Mouse (Mus musculus) 3T3-L1 (cell line): ENCODE measurements around the gene Hmgn3.

Experiments used
- DNase-seq: peaks from one replicate; pipeline ENCODE4 v3.0.0-alpha.2; 2015; ENCODE audit warnings: low read depth, low spot score

The Hmgn3 gene

GRCm38 (mm10) chr9:83100786-83101185 is 45.7 kb downstream of the Hmgn3 start:
- DNase-seq = no peak

GRCm38 (mm10) chr9:83098652-83099307 is 47.7 kb downstream of the Hmgn3 start:
- no peak for DNase-seq

- DNase-seq = no peak
These were observed 48.7 kb downstream of the Hmgn3 start for GRCm38 (mm10) chr9:83097816-83098215.

DNA sequence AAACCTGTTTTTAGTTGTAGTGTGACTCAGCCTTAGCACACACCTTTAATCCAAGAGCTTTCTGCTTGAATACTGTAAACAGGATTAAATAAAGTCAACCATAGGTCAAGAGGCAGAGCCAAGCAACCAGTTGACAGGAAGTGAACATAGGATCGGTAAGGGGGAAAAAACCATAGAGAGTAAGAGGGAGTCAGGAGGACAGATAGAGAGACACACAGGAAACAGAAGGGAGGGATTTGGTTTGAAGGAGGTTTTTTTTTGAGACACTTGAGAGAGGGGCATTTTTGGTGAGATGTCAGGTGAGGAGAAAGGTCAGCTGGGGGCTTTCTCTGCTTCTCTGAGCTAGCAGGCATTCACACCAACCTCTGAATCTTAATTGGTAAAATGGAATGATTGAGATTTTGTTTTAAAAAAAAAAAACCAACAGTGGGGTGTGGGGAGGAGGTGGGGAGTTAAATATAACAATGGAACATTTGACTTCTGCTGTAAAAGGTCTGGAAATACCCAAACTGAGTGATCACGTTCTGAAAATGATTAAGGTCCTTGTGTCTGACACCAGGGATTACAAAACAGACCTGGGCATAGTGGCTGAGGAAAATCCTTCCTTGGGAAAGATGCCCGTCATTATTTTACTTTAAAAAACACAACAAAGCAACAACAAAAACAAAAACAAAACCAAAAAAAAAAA is 51.7 kb downstream of the Hmgn3 start:
- no peak for DNase-seq

DNA sequence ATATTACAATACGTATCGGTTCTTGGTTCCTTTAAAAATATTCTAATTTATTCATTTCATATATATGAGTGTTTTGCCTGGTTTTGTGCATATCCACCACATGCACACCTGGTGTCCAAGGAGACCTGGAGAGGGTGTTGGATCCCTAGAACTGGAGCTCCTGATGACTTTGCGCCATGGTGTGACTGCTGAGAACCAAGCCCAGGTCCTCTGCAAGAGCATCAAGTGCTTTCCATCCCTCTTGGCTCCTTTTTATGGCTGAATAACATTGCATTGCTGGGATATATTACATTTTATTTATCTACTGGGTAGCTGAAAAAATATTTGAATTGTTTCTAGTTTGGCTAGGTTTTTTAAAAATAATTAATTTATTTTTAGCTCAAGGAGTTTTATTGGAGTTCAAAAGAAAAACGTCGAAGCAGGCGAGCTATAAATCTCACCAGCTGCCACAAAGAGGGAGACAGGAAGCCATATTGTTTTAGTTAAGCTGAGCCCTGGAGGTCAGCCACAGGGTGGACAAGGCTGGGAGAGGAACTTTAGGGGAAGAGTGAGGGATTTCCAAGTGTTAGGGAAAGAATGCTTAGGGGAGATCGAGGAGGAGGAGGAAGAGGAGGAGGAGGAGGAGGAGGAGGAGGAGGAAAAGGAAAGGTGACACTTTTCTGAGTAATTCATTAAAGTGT is 62.6 kb downstream of the Hmgn3 start:
- DNase-seq = no peak

- DNase-seq = no peak
These were observed 63.4 kb downstream of the Hmgn3 start for GRCm38 (mm10) chr9:83083091-83083490.

GRCm38 (mm10) chr9:83082296-83082695 is 64.2 kb downstream of the Hmgn3 start:
- DNase-seq = no peak

GRCm38 (mm10) chr9:83079724-83080123 is 66.8 kb downstream of the Hmgn3 start:
- peak; percentile 71 for DNase-seq

DNA sequence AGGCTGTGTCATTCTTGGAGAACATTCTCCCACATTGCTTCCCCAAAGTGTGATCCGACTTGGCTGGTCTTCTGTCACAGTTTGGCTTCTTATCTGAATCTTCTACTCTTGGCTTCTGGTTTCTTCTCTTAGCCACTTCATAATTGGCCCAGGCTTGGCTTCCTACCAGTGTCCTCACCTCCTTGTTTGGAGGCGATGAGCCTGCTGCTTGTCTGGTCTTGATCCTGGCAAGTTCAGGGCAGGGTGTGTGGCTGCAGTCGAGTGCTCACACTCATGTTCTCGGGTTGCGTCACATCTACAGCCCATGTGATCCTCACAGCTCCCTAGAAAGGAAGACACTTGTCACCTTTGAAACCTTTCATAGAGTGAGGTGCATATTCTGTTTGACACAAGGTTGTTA is 78.2 kb downstream of the Hmgn3 start:
- no peak for DNase-seq

GRCm38 (mm10) chr9:83061289-83061688 is 85.2 kb downstream of the Hmgn3 start:
- DNase-seq = peak; percentile 90
